ENCODE assay signal across 19 mouse cellular contexts in genomic region chr4:95788867-95789266, GRCm38 (mm10).
DNase-seq lines count a peak whose midpoint lies in the region; ATAC-seq and TF ChIP-seq lines count a peak whose summit lies in the region.
"Had no signal": no experiment of that assay in that cellular context is flagged by ENCODE, and none has a peak within 500 bp of the region (broad histone marks: within the 10 kb centered on the region; RNA-seq: fewer than 3 reads in every experiment).

No protein-coding gene starts in this region.

- no peaks in the 10 kb centered on the region for H3K36me3 ChIP-seq in kidney, embryonic 15.5 days
- H3K36me3 ChIP-seq in stomach, embryonic 14.5 days (ENCODE audit: control insufficient read depth, insufficient read depth, low read length), result no peaks in the 10 kb centered on the region
- H3K36me3 ChIP-seq in stomach, postnatal 0 days (ENCODE audit: control insufficient read depth, insufficient read depth, low read length), result no peaks in the 10 kb centered on the region
- H3K36me3 ChIP-seq: hindbrain, embryonic 10.5 days; midbrain, embryonic 13.5 days had no signal

- no peak overlapping the region for H3K4me3 ChIP-seq in kidney, embryonic 15.5 days (replicated peaks)
- no peak overlapping the region for H3K4me3 ChIP-seq in stomach, embryonic 14.5 days (ENCODE audit: low read depth, low read length)
- H3K4me3 ChIP-seq in stomach, postnatal 0 days (ENCODE audit: low read depth, low read length), result no peak overlapping the region
- H3K4me3 ChIP-seq: erythroblast, embryonic 14.5 days; hindbrain, embryonic 10.5 days; layer of hippocampus, adult 2 months; midbrain, embryonic 13.5 days had no signal

- no peak for TF ChIP-seq EP300 in stomach, postnatal 0 days (optimal IDR thresholded peaks at IDR 0.05)

- peak; percentile 29 for DNase-seq in embryo, embryonic 10.5 days (ENCODE audit: low spot score)
- DNase-seq in embryo, embryonic 10 days (ENCODE audit: low spot score), result no peak
- DNase-seq in kidney, postnatal 14 days, result no peak
- no peak for DNase-seq in stomach, postnatal 0 days (ENCODE audit: low spot score)
- no peak for DNase-seq in layer of hippocampus, adult 18-20 months (ENCODE audit: low spot score in 2 of 2)
- no peak for DNase-seq in thymus, postnatal 25 days
- DNase-seq: adrenal gland, adult 8-10 months; cerebellum, adult 9-10 months; layer of hippocampus, postnatal 36 days; liver; lung, postnatal 14 days had no signal

- ATAC-seq in kidney, embryonic 15.5 days (replicated peaks; ENCODE audit: low FRiP score), result no peak
- peak; percentile 70; the same call in 1 of the 2 replicates for ATAC-seq in stomach, embryonic 14.5 days (ENCODE audit: insufficient number of reproducible peaks, insufficient read depth, low FRiP score, low read depth)
- ATAC-seq in stomach, postnatal 0 days (ENCODE audit: low FRiP score, low TSS enrichment), result no peak
- ATAC-seq: forebrain, embryonic 14.5 days; midbrain, embryonic 13.5 days; Patski had no signal

- H3K4me2 ChIP-seq in kidney, embryonic 15.5 days, result no peak overlapping the region
- H3K4me2 ChIP-seq in stomach, embryonic 14.5 days (replicated peaks; ENCODE audit: low read depth, low read length), result no peak overlapping the region
- no peak overlapping the region for H3K4me2 ChIP-seq in stomach, postnatal 0 days (replicated peaks; ENCODE audit: low read depth)
- H3K4me2 ChIP-seq: midbrain, embryonic 13.5 days had no signal

- H3K27me3 ChIP-seq in kidney, embryonic 15.5 days, result no peaks in the 10 kb centered on the region
- H3K27me3 ChIP-seq in stomach, embryonic 14.5 days (ENCODE audit: control insufficient read depth, insufficient read depth, low read length), result no peaks in the 10 kb centered on the region
- no peaks in the 10 kb centered on the region for H3K27me3 ChIP-seq in stomach, postnatal 0 days (ENCODE audit: control insufficient read depth, insufficient read depth, low read length)
- H3K27me3 ChIP-seq: midbrain, embryonic 13.5 days; Patski had no signal

- H3K9ac ChIP-seq in kidney, embryonic 15.5 days, result no peak overlapping the region
- H3K9ac ChIP-seq in stomach, embryonic 14.5 days (replicated peaks; ENCODE audit: low read depth, low read length), result no peak overlapping the region
- no peak overlapping the region for H3K9ac ChIP-seq in stomach, postnatal 0 days (ENCODE audit: low read length)
- H3K9ac ChIP-seq: midbrain, embryonic 13.5 days had no signal

- WGBS in kidney, embryonic 15.5 days, result 62% methylated on average over 2 of the region's 2 CpGs
- 27% methylated on average over 2 of the region's 2 CpGs for WGBS in stomach, embryonic 14.5 days
- WGBS in stomach, postnatal 0 days, result 32% methylated on average over 2 of the region's 2 CpGs

- TF ChIP-seq CTCF in stomach, postnatal 0 days (IDR thresholded peaks at IDR 0.05; ENCODE audit: low read depth), result no peak

- H3K27ac ChIP-seq in kidney, embryonic 15.5 days, result peak overlapping the region; percentile 71
- H3K27ac ChIP-seq in stomach, embryonic 14.5 days (ENCODE audit: low read length), result peak overlapping the region; percentile 88
- H3K27ac ChIP-seq in stomach, postnatal 0 days (replicated peaks), result no peak overlapping the region
- H3K27ac ChIP-seq: hindbrain, embryonic 10.5 days; layer of hippocampus, adult 2 months; midbrain, embryonic 13.5 days had no signal

- H3K9me3 ChIP-seq in kidney, embryonic 15.5 days (replicated peaks), result no peaks in the 10 kb centered on the region
- no peaks in the 10 kb centered on the region for H3K9me3 ChIP-seq in stomach, embryonic 14.5 days (ENCODE audit: control insufficient read depth, low read depth, low read length)
- no peaks in the 10 kb centered on the region for H3K9me3 ChIP-seq in stomach, postnatal 0 days (ENCODE audit: control insufficient read depth, low read length)
- H3K9me3 ChIP-seq: hindbrain, embryonic 10.5 days; midbrain, embryonic 13.5 days had no signal

- peaks cover 7% of the 10 kb centered on the region for H3K4me1 ChIP-seq in kidney, embryonic 15.5 days
- H3K4me1 ChIP-seq in stomach, embryonic 14.5 days (ENCODE audit: control insufficient read depth, insufficient read depth, low read length), result peaks cover 23% of the 10 kb centered on the region; the same call in 1 of the 2 replicates
- no peaks in the 10 kb centered on the region for H3K4me1 ChIP-seq in stomach, postnatal 0 days (replicated peaks; ENCODE audit: control insufficient read depth, insufficient read depth)
